Mouse (Mus musculus) heart, embryonic 14.5 days (tissue): ENCODE results near the gene Zfx. TPM values are rescaled to one million over a fixed set of nuclear protein-coding genes. Genes with fewer than 3 reads are reported as not detected.

Source experiments
- polyA plus RNA-seq: library from polyadenylated mRNA; unstranded; fragments of >200 nt; fragmentation: Nextera tagmentation; extraction: Ambion mirVana; gene quantifications from 2 replicates; pipeline ENCODE4 v1.2.1, GENCODE M21; 2014

Zfx gene
- polyA plus RNA-seq, 1 experiment from 2014 or later: 28.2 TPM

Other genes starting within 250 kb of the Zfx start
- 0.26 TPM in 1 of 2 replicates, not detected in the other for gene AU015836, start 155.0 kb downstream of the Zfx start, polyA plus RNA-seq
- 46.9 and 75.7 TPM in 2 replicates for gene Eif2s3x, start 89.2 kb upstream of the Zfx start, polyA plus RNA-seq
- gene Klhl15, start 110.9 kb upstream of the Zfx start, polyA plus RNA-seq: 5.9 and 6.9 TPM in 2 replicates
- gene Fam90a1b, start 243.1 kb upstream of the Zfx start, polyA plus RNA-seq: not detected in 2 replicates
- 215 and 221 TPM in 2 replicates for gene Apoo, start 243.4 kb upstream of the Zfx start, polyA plus RNA-seq